Mouse (Mus musculus) spleen, embryonic (tissue): ENCODE results near the gene Plekhm3.

Experiments used
- CTCF ChIA-PET: fragments of 350-600 bp; sonication (Branson Sonifier 250); formaldehyde crosslinking; loops from one replicate; lab custom pipeline; 2022; lab: Charles Lee

Gene Plekhm3

GRCm38 (mm10) chr1:64831552-64831951, 125.1 kb downstream of the Plekhm3 start:
- CTCF ChIA-PET: no interaction called here

- CTCF ChIA-PET: interaction anchor here (0.7 kb wide), 1 partner anchor 155 kb away, joined by 3 read pairs; no protein-coding TSS in a partner anchor
Observed at GRCm38 (mm10) chr1:64827434-64827833, 129.2 kb downstream of the Plekhm3 start.

- CTCF ChIA-PET: no interaction called here
Observed at GRCm38 (mm10) chr1:64826348-64827103, 130.1 kb downstream of the Plekhm3 start.

- CTCF ChIA-PET: no interaction called here
Observed at GRCm38 (mm10) chr1:64823564-64823963, 133.1 kb downstream of the Plekhm3 start.

- CTCF ChIA-PET: no interaction called here
Observed at GRCm38 (mm10) chr1:64817709-64818108, 138.9 kb downstream of the Plekhm3 start.

- CTCF ChIA-PET: no interaction called here
Observed at GRCm38 (mm10) chr1:64813182-64813581, 143.4 kb downstream of the Plekhm3 start.

GRCm38 (mm10) chr1:64811956-64812355, 144.7 kb downstream of the Plekhm3 start:
- CTCF ChIA-PET: no interaction called here

GRCm38 (mm10) chr1:64809085-64809484, 147.5 kb downstream of the Plekhm3 start:
- CTCF ChIA-PET: no interaction called here

GRCm38 (mm10) chr1:64807766-64808165, 148.9 kb downstream of the Plekhm3 start:
- CTCF ChIA-PET: no interaction called here

- CTCF ChIA-PET: no interaction called here
Observed at GRCm38 (mm10) chr1:64805217-64805616, 151.4 kb downstream of the Plekhm3 start.

- CTCF ChIA-PET: no interaction called here
Observed at GRCm38 (mm10) chr1:64802631-64803030, 154.0 kb downstream of the Plekhm3 start.

GRCm38 (mm10) chr1:64797621-64798020, 159.0 kb downstream of the Plekhm3 start:
- CTCF ChIA-PET: no interaction called here

GRCm38 (mm10) chr1:64796867-64797582, 159.6 kb downstream of the Plekhm3 start:
- CTCF ChIA-PET: no interaction called here

- CTCF ChIA-PET: no interaction called here
Observed at GRCm38 (mm10) chr1:64795284-64796040, 161.2 kb downstream of the Plekhm3 start.

- CTCF ChIA-PET: no interaction called here
Observed at GRCm38 (mm10) chr1:64794096-64794495, 162.5 kb downstream of the Plekhm3 start.

GRCm38 (mm10) chr1:64793234-64793530, 163.4 kb downstream of the Plekhm3 start:
- CTCF ChIA-PET: no interaction called here

GRCm38 (mm10) chr1:64792521-64793233, 163.9 kb downstream of the Plekhm3 start:
- CTCF ChIA-PET: no interaction called here

GRCm38 (mm10) chr1:64791826-64792225, 164.8 kb downstream of the Plekhm3 start:
- CTCF ChIA-PET: no interaction called here

- CTCF ChIA-PET: no interaction called here
Observed at GRCm38 (mm10) chr1:64790806-64791790, 165.5 kb downstream of the Plekhm3 start.

GRCm38 (mm10) chr1:64787701-64788515, 168.7 kb downstream of the Plekhm3 start:
- CTCF ChIA-PET: no interaction called here
